Mouse (Mus musculus) megakaryocyte, embryonic 14.5 days (primary cell): ENCODE measurements around the gene Mfap3. TPM values are rescaled to one million over a fixed set of nuclear protein-coding genes. Genes with fewer than 3 reads are reported as not detected.

Experiments
- H3K27me3 ChIP-seq: replicated peaks from 2 replicates; pipeline ENCODE3; 2012; ENCODE audit warnings: inconsistent platforms
- H3K36me3 ChIP-seq: replicated peaks from 2 replicates; pipeline ENCODE3; 2012; ENCODE audit warnings: low read length, inconsistent platforms, mixed read lengths
- H3K4me1 ChIP-seq: 2 replicates; pipeline ENCODE4 v1.6.1; 2012; ENCODE audit warnings: inconsistent platforms
- H3K4me3 ChIP-seq: replicated peaks from 2 replicates; pipeline ENCODE3; 2012; ENCODE audit warnings: moderate library complexity, mild to moderate bottlenecking, inconsistent platforms
- H3K9me3 ChIP-seq: 2 replicates; pipeline ENCODE4 v1.6.1; 2012; ENCODE audit warnings: inconsistent platforms
- FLI1 ChIP-seq: IDR thresholded peaks from 2 replicates; pipeline ENCODE4 v1.6.1; 2012; ENCODE audit warnings: low read length, inconsistent platforms, mixed read lengths
- GATA1 ChIP-seq: IDR thresholded peaks from 3 replicates; pipeline ENCODE4 v1.6.1; 2012; ENCODE audit warnings: mixed read lengths, low read length, inconsistent platforms, borderline replicate concordance
- polyA plus RNA-seq: library from polyadenylated mRNA; stranded (reverse); fragments of >175 nt; gene quantifications from 2 replicates; pipeline ENCODE4 v1.2.3, GENCODE M21; 2012; ENCODE audit warnings: low replicate concordance; ENCODE audit not compliant: insufficient read depth

The Mfap3 gene
- polyA plus RNA-seq, 1 experiment: 0.83 TPM

DNA sequence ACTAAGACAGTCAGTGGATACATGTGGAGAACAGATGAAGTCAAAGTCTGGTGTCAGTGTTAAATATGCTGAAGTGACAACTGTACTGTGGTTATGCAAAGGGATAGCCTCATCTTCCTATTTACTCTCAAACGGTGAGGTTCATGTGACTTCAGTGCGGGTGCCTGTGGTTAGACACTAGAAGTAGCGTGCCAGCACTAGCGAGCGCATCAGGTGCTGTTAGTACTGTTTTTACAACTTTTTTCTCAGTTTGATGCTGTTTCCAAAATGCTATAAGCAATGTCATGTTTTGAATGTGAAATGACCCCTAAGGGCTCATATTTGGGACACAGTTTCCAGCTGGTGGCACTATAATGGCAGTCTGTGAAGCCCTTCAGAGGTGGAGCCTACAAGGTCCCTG lies 20.2 kb upstream of the Mfap3 start:
- peaks cover 93% of the 10 kb centered on the region for H3K36me3 ChIP-seq
- TF ChIP-seq FLI1 (no peak), GATA1 (no peak)
- no peaks in the 10 kb centered on the region for H3K4me1 ChIP-seq
- H3K9me3 ChIP-seq: no peaks in the 10 kb centered on the region
- no peaks in the 10 kb centered on the region for H3K27me3 ChIP-seq
- no peak overlapping the region for H3K4me3 ChIP-seq

DNA sequence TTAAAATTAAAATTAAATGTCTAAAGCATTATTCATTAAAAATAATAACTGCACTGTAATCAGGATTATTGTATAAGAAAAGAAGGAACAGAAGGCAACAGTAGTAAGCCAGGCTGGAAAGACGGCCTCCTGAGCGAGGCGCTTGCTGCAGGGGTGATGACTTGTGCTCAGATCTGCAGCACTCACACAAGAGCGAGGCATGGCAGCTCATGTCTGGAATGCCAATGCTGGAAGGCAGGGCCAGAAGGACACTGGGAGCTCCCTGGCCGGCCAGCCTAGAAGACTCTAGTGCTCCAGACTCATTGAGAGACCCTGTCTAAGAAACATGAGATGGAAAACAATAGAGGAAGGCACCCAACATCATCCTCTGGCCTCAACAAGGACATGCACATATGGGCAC lies 15.3 kb upstream of the Mfap3 start:
- TF ChIP-seq GATA1 (no peak), FLI1 (no peak)
- no peaks in the 10 kb centered on the region for H3K27me3 ChIP-seq
- no peak overlapping the region for H3K4me3 ChIP-seq
- peaks cover 91% of the 10 kb centered on the region for H3K36me3 ChIP-seq
- H3K4me1 ChIP-seq: no peaks in the 10 kb centered on the region
- H3K9me3 ChIP-seq: no peaks in the 10 kb centered on the region

DNA sequence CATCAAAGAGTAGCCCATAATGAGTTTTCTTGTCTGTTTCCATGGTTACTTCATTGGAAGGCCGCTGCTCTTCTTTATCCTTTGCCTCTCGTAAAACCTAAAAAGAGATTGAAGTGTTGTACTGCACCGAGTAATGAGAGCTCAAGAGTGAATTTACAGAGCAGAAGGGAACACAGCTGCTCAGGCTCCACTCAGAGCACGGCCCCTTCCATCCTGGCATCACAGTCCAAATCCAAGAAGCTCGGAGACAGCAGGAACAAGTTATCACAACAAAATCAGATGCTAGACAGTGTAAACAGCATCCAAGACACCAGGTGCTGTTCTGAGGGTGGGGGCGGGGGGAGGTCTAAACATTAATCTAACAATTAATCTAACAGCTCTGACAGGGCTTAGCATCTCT lies 11.6 kb upstream of the Mfap3 start:
- TF ChIP-seq GATA1 (no peak), FLI1 (no peak)
- Histone ChIP-seq H3K4me1 (peaks cover 8% of the 10 kb centered on the region; the same call in 1 of the 2 replicates), H3K27me3 (no peaks in the 10 kb centered on the region), H3K4me3 (no peak overlapping the region), H3K9me3 (no peaks in the 10 kb centered on the region), H3K36me3 (peaks cover 97% of the 10 kb centered on the region)

DNA sequence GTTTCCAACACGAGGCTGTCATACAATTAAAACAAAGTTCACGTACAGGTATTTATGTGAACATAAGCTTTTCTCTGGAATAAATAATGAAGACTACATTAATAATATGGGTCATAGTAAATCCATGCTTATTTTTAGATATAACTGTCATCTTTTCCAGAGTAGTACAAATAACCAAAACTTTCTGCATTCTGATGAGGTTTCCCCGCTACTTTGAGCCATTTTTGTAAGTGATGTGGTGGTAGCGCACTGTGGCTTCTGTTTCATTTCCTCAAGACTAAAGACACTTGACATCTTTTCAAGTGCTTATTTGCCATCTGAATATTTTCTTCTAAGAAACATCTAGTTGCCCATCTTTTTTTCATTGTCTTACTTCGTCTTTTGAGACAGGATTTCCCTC lies 3.2 kb upstream of the Mfap3 start:
- TF ChIP-seq FLI1 (no peak), GATA1 (no peak)
- Histone ChIP-seq H3K4me3 (no peak overlapping the region), H3K36me3 (peaks cover 48% of the 10 kb centered on the region)

DNA sequence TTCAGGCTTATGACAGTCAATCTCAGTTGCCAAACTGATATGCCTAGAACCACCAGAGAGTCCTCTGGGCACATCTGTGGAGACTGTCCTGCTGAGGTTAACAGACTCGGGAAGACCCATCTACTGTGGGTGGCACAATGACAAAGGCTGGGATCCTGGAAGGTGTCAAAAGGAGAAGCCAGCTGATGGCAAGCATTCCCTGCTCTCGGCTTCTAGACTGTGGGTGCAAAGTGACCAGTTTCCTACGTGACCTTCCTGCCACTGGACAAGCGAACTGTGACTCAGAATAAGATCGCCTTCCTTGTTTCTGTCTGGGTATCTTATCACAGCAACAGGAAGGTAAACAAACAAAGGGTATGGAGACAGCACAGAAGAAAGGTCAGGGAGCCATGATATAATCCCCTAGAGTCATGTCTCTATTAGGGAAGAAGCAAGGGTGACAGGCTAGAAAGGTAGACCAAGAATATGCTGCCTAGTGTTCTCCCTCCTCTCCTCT lies 1.5 kb upstream of the Mfap3 start:
- peaks cover 47% of the 10 kb centered on the region for H3K36me3 ChIP-seq
- no peaks in the 10 kb centered on the region for H3K9me3 ChIP-seq
- H3K27me3 ChIP-seq: no peaks in the 10 kb centered on the region
- peaks cover 46% of the 10 kb centered on the region for H3K4me1 ChIP-seq
- H3K4me3 ChIP-seq: peak overlapping the region; percentile 84
- TF ChIP-seq FLI1 (no peak), GATA1 (no peak)

More for the DNA sequence above, 3.2 kb upstream of the Mfap3 start:
- peaks cover 41% of the 10 kb centered on the region for H3K4me1 ChIP-seq
- H3K9me3 ChIP-seq: no peaks in the 10 kb centered on the region
- no peaks in the 10 kb centered on the region for H3K27me3 ChIP-seq

DNA sequence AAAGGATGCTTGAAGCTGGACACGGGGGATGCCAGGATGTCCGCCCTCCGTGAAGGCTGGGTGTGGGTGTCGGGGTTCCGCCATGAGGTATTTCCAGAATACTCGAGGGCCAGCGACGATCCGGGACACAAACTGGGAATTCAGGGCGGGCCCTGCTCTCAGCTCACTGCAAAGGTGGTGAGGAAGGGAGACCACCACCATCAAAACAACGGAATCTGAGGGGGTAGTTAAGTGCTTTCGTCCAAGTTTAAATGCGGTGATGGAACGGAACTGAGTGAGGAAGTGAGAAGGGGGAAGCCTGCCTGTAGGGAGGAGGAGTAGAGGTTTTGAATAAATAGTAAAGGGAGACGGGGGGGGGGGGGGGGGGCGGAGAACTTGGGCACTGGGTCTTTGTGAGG lies 286 bp downstream of the Mfap3 start:
- Histone ChIP-seq H3K27me3 (no peaks in the 10 kb centered on the region), H3K9me3 (no peaks in the 10 kb centered on the region), H3K4me3 (peak overlapping the region; percentile 99), H3K36me3 (peaks cover 44% of the 10 kb centered on the region), H3K4me1 (peaks cover 49% of the 10 kb centered on the region)
- TF ChIP-seq GATA1: no peak
- no peak for TF ChIP-seq FLI1

DNA sequence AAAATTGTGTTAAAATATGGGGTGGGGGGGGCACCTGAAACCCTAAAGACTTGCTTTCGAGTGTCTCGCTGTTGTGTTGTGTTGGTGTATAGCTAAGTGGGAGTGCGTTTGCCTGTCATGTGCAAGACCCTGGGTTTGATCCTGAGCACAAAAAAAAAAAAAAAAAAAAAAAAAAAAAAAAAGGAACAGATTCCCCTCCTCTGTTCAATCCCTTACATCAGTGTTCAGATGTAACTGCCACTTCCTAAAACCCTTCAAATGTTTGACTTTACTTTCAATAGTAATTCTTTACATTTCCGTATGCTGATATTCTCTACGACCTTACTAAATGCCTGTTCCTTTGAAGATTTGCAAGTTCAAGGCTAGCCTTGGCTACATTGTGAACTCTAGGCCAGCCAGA lies 840 bp downstream of the Mfap3 start:
- Histone ChIP-seq H3K4me1 (peaks cover 54% of the 10 kb centered on the region), H3K27me3 (no peaks in the 10 kb centered on the region), H3K36me3 (peaks cover 38% of the 10 kb centered on the region), H3K4me3 (peak overlapping the region; percentile 99), H3K9me3 (no peaks in the 10 kb centered on the region)
- TF ChIP-seq FLI1 (no peak), GATA1 (no peak)

DNA sequence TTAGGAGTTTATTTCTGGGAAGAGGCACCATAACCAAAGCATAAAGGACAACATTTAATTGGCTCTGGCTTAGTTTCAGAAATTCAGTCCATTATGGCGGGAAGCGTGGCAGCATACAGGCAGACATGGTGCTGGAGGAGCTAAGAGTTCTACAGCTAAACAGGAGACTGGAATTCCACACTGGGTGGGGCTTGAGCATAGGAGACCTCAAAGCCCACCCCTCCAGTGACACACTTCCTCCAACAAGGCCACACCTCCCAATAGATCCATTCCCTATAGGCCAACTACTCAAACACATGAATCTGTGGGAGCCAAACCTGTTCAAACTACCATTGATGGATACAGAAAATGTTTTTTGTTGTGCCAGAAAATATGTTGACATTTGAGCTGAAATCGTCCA lies 2.7 kb downstream of the Mfap3 start:
- TF ChIP-seq GATA1 (no peak), FLI1 (no peak)
- Histone ChIP-seq H3K27me3 (no peaks in the 10 kb centered on the region), H3K4me1 (peaks cover 73% of the 10 kb centered on the region), H3K36me3 (peaks cover 34% of the 10 kb centered on the region), H3K4me3 (no peak overlapping the region), H3K9me3 (no peaks in the 10 kb centered on the region)

DNA sequence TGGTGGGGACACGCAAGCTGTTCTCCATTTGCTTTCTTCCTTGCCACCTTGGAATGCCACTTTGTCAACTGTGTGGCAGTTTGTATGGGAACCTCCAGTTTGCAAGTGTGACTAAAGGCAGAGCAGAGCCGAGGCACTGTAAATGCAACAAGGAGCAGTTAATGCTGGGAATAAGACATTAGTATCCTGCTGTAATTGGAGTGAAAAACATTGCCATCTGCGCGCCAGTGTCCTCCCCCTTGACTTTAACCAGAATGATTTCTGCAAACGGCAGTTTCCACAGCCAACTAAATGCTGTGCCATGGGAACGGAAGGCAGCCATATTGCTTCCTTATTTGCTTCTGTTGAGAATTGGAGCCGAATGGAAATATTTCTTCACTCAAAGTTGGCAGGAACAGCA lies 3.6 kb downstream of the Mfap3 start:
- TF ChIP-seq FLI1 (no peak), GATA1 (no peak)
- Histone ChIP-seq H3K4me1 (peaks cover 71% of the 10 kb centered on the region), H3K4me3 (no peak overlapping the region), H3K9me3 (no peaks in the 10 kb centered on the region), H3K27me3 (no peaks in the 10 kb centered on the region), H3K36me3 (peaks cover 34% of the 10 kb centered on the region)

DNA sequence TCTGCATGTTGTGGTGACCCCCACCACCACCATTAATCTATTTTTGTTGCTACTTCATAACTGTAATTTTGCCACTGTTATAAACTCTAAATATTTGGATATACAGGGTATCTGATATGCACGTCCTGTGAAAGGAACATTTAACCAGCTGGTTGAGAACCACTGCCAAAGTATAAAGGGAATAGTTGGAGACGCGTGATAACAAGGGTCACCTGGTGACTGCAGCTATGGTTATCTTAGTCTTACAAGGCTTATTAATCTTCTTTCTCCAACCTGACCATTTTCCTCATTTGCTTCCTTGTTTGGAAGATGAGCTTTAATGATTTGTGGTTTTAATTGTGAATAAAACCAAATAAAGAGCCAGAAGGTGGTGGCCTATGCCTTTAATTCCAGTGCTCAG lies 5.0 kb downstream of the Mfap3 start:
- no peak for TF ChIP-seq GATA1
- no peak for TF ChIP-seq FLI1
- Histone ChIP-seq H3K9me3 (no peaks in the 10 kb centered on the region), H3K4me3 (no peak overlapping the region), H3K36me3 (peaks cover 46% of the 10 kb centered on the region), H3K27me3 (no peaks in the 10 kb centered on the region), H3K4me1 (peaks cover 65% of the 10 kb centered on the region)

DNA sequence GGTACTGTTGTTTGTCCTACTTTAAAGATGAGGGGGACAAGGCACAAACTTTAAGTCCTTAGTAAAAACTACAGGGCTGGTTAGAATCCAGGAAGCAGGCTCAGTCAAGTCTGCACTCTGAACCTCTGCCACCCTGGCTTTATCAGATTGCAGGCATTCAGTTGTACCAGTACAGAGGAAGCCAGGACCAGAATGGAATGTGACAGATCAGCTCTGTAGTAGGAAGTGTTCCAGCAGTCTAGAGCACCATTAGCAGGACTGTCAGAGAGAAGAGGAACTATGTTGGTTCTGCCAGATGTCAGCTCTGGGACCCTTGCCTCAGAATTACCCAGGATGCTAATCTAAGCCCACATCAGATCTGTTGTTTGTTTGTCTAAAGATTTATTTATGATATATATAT lies 6.1 kb downstream of the Mfap3 start:
- Histone ChIP-seq H3K9me3 (no peaks in the 10 kb centered on the region), H3K27me3 (no peaks in the 10 kb centered on the region), H3K36me3 (peaks cover 57% of the 10 kb centered on the region), H3K4me3 (no peak overlapping the region), H3K4me1 (peaks cover 59% of the 10 kb centered on the region)
- TF ChIP-seq GATA1: no peak
- no peak for TF ChIP-seq FLI1
